Mouse (Mus musculus) A20 (cell line): ENCODE results near the gene BC025920.

ENCODE experiments used
- DNase-seq: peaks from one replicate; pipeline ENCODE4 v3.0.0-alpha.2; 2011; ENCODE audit warnings: low read depth, low spot score

The BC025920 gene

GRCm38 (mm10) chr10:81642648-81643448 is 36.8 kb downstream of the BC025920 start:
- no peak for DNase-seq

GRCm38 (mm10) chr10:81643449-81644055 is 37.5 kb downstream of the BC025920 start:
- DNase-seq = peak; percentile 98

- no peak for DNase-seq
Observed at GRCm38 (mm10) chr10:81644162-81644561, 38.1 kb downstream of the BC025920 start.

GRCm38 (mm10) chr10:81644716-81645115 is 38.6 kb downstream of the BC025920 start:
- DNase-seq = no peak

DNA sequence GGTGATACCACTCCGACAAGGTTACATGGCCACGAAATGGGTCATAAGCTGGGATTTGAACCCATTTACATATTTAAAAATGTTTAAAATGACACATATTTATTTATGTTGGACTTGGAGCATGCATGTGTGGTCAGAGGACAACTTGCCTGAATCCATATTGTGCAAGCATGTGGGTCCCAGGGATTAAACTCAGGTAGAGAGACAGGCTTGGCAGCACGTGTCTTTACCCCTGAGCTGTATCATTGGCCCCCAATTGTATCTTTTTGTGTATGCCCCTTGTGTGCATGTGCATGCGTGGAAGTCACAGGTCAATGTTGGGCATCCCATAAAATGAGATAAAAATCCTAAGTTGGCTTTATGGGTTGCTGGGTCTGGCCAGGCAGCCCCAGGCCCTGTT is 39.3 kb downstream of the BC025920 start:
- no peak for DNase-seq

- DNase-seq = no peak
Observed at GRCm38 (mm10) chr10:81646015-81646555, 40.0 kb downstream of the BC025920 start.

DNA sequence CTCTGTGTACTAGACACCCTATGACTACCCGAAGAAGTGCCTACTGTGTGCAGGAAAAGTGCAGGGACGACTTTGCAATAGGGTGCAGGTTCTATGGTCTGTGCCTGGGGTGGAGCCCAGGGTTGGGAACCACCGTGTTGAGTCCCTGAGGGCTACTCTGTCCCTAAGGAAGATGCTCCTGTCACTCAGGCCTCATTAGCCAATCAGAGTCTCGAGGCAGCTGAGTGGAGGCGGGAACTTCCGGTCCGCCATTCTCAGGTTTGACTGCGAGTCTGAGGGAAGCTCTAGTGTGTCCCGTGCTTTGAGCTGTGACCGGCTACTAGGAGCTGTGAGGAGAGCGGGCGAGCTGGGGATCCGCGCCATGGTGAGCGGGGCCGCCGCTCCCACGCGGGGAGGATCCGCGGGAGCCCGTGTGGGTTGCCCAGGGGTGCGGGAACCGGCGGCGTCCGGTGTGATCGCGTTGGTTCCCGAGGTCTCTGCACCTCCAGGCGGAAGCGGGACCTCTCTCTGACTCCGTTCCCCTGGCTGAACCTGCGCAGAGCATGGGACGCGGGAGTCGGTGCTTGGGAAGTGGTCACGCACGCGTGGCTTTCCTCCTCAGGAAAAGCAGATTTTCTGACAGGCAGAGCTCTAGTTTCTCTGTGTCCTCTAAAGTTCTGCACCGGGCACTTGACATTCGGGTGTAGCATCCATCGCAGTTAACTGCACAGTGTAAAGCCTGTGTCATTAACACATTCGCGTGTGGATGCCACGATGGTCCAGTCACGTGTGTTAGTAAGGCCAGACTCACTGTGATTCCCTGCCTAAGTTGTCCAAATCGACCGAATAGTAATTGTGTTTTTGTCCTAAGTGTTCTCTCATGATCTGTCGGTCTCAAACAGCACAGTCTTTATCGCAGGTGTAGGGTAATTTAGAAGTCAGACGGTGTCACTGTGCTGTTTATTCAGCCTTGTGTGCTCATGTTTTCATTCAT is 43.0 kb downstream of the BC025920 start, which contains the start of gene Gm10778:
Gene Gm10778, plus strand, starts transcription at position 257 of the 973 bp plus-strand sequence.
- peak; percentile 93 for DNase-seq

DNA sequence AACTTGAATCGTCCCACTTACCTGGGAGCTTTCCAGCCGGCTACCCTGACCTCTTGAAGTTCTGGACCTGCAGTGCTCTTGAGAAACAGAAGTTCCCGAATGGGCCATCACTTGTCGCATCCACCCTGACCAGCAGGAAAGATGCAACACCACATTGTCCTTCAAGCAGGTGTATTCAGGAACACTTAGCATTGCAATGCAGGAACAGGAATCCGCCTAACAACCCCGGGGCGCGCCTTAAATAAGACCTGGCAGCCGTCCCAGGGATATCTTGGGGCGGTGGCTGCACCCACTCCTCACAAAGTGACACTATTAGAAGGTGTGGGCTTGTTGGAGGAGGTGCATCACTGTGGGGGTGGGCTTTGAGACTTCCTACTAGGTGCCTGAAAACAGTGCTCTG is 49.1 kb downstream of the BC025920 start:
- no peak for DNase-seq

DNA sequence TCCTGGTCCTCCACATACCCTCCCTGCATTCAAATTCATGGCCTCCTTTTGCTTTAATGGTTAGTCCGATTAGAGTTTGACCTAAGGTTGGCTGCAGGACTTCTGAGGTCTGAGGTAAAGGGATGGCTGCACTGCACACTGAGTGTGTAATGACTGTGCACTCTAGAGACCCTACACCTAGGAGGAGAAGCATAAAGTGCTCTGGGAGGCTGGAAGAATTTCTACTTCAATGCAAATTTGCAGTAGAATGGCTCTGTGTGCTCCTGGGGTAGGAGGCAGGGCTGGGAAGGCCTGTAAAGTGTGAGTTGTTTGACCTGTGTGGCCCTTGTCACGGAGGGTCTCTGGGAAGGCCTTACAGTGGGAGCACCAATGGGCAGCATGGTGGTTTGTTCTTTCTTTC is 50.1 kb downstream of the BC025920 start:
- DNase-seq = no peak
